Mouse (Mus musculus): ENCODE data around the gene Lrig3. TPM values are rescaled to one million over a fixed set of nuclear protein-coding genes. Genes with fewer than 3 reads are reported as not detected.

Gene Lrig3
- total RNA-seq, 2 experiments from 2014 or later = 2.3 to 2.5 TPM

GRCm38 (mm10) chr10:125961411-125962107, 4.4 kb upstream of the Lrig3 start:
- no peak for DNase-seq (ENCODE audit: low spot score)
- intact Hi-C loops (cut with DNase I) = no loop called here

GRCm38 (mm10) chr10:125964709-125965108, 1.3 kb upstream of the Lrig3 start:
- DNase-seq (ENCODE audit: low spot score) = no peak
- intact Hi-C loops (cut with DNase I) = loop anchor here (1.0 kb wide), 1 partner anchor 23 kb away; no protein-coding TSS in a partner anchor

GRCm38 (mm10) chr10:125966481-125967251, 698 bp downstream of the Lrig3 start:
- intact Hi-C loops (cut with DNase I) = no loop called here
- no peak for DNase-seq (ENCODE audit: low spot score)

GRCm38 (mm10) chr10:125967436-125968160, 1.6 kb downstream of the Lrig3 start:
- DNase-seq (ENCODE audit: low spot score) = no peak
- intact Hi-C loops (cut with DNase I) = no loop called here

- DNase-seq (ENCODE audit: low spot score) = no peak
- intact Hi-C loops (cut with DNase I) = no loop called here
Observed at GRCm38 (mm10) chr10:125968191-125969132, 2.5 kb downstream of the Lrig3 start.

- intact Hi-C loops (cut with DNase I) = no loop called here
- no peak for DNase-seq (ENCODE audit: low spot score)
Observed at GRCm38 (mm10) chr10:125969133-125969490, 3.1 kb downstream of the Lrig3 start.

- intact Hi-C loops (cut with DNase I) = no loop called here
Observed at GRCm38 (mm10) chr10:125970031-125970430, 4.1 kb downstream of the Lrig3 start.

GRCm38 (mm10) chr10:125970500-125970899, 4.5 kb downstream of the Lrig3 start:
- intact Hi-C loops (cut with DNase I) = no loop called here
- no peak for DNase-seq (ENCODE audit: low spot score)

More at GRCm38 (mm10) chr10:125970031-125970430, 4.1 kb downstream of the Lrig3 start:
- DNase-seq (ENCODE audit: low spot score) = no peak

GRCm38 (mm10) chr10:125973726-125974125, 7.8 kb downstream of the Lrig3 start:
- DNase-seq (ENCODE audit: low spot score) = no peak
- intact Hi-C loops (cut with DNase I) = no loop called here

- no peak for DNase-seq (ENCODE audit: low spot score)
- intact Hi-C loops (cut with DNase I) = no loop called here
Observed at GRCm38 (mm10) chr10:125981938-125982337, 16.0 kb downstream of the Lrig3 start.

- intact Hi-C loops (cut with DNase I) = no loop called here
- DNase-seq (ENCODE audit: low spot score) = no peak
Observed at GRCm38 (mm10) chr10:125984473-125985035, 18.6 kb downstream of the Lrig3 start.

GRCm38 (mm10) chr10:125985795-125986194, 19.8 kb downstream of the Lrig3 start:
- intact Hi-C loops (cut with DNase I) = no loop called here
- no peak for DNase-seq (ENCODE audit: low spot score)

GRCm38 (mm10) chr10:125986443-125986842, 20.5 kb downstream of the Lrig3 start:
- no peak for DNase-seq (ENCODE audit: low spot score)

GRCm38 (mm10) chr10:125987307-125987706, 21.3 kb downstream of the Lrig3 start:
- intact Hi-C loops (cut with DNase I) = loop anchor here (1.0 kb wide), 1 partner anchor 22 kb away; no protein-coding TSS in a partner anchor
- DNase-seq (ENCODE audit: low spot score) = no peak

More at GRCm38 (mm10) chr10:125986443-125986842, 20.5 kb downstream of the Lrig3 start:
- intact Hi-C loops (cut with DNase I) = no loop called here

- DNase-seq (ENCODE audit: low spot score) = no peak
Observed at GRCm38 (mm10) chr10:125988037-125988436, 22.1 kb downstream of the Lrig3 start.

GRCm38 (mm10) chr10:125989890-125990289, 23.9 kb downstream of the Lrig3 start:
- intact Hi-C loops (cut with DNase I) = loop anchor here (10.0 kb wide), 1 partner anchor 265 kb away; no protein-coding TSS in a partner anchor
- no peak for DNase-seq (ENCODE audit: low spot score)

More at GRCm38 (mm10) chr10:125988037-125988436, 22.1 kb downstream of the Lrig3 start:
- intact Hi-C loops (cut with DNase I) = no loop called here

GRCm38 (mm10) chr10:125990394-125990793, 24.4 kb downstream of the Lrig3 start:
- intact Hi-C loops (cut with DNase I) = loop anchor here (10.0 kb wide), 1 partner anchor 266 kb away; no protein-coding TSS in a partner anchor
- DNase-seq (ENCODE audit: low spot score) = no peak

GRCm38 (mm10) chr10:125991819-125992218, 25.9 kb downstream of the Lrig3 start:
- no peak for DNase-seq (ENCODE audit: low spot score)
- intact Hi-C loops (cut with DNase I) = loop anchor here (10.0 kb wide), 1 partner anchor 267 kb away; no protein-coding TSS in a partner anchor

GRCm38 (mm10) chr10:125994855-125995254, 28.9 kb downstream of the Lrig3 start:
- no peak for DNase-seq (ENCODE audit: low spot score)
- intact Hi-C loops (cut with DNase I) = loop anchor here (2.0 to 10.0 kb wide), 2 partner anchors 210 to 270 kb away; no protein-coding TSS in a partner anchor

Measured in heart, postnatal 25 days (tissue).